Mouse (Mus musculus) ES-Bruce4 (cell line): ENCODE data around the gene Pigs.

ENCODE experiments used
- CTCF ChIP-seq: IDR thresholded peaks from one replicate; pipeline ENCODE4 v1.8.1; 2011; ENCODE audit warnings: low read depth, low read length
- POLR2A ChIP-seq: IDR thresholded peaks from one replicate; pipeline ENCODE4 v1.8.1; 2011; ENCODE audit warnings: low read length; ENCODE audit not compliant: insufficient read depth

DNA sequence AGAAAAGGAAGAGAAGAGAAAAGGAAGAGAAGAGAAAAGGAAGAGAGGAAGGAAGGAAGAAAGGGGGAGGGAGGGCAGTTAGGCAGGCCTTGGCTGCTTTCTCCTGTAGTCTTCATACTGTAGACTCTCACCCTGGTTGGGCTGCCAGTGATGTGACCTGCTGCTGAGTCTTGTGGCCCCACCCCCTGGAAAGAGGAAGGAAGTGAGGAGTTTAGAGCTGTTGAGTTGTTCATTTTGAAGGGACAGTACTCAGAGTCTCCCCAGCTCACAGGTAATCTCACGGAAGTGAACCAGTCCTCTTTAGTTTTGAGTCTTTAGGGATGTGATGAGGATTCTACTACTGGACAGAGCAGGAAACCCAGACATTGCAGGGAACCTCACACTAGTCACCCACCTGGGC, 24.9 kb downstream of the Pigs start:
- no peak for TF ChIP-seq CTCF
- TF ChIP-seq POLR2A = no peak
